23 mouse cellular contexts compared by ENCODE assay signal in genomic region chr8:54917710-54918109, GRCm38 (mm10). TPM values are rescaled to one million over a fixed set of nuclear protein-coding genes. Genes with fewer than 3 reads are reported as not detected.
DNase-seq lines count a peak whose midpoint lies in the region; ATAC-seq lines count a peak whose summit lies in the region.
"Had no signal": no experiment of that assay in that cellular context is flagged by ENCODE, and none has a peak within 500 bp of the region (broad histone marks: within the 10 kb centered on the region; RNA-seq: fewer than 3 reads in every experiment).

No protein-coding gene starts in this region.

- ATAC-seq in forebrain, embryonic 15.5 days (replicated peaks): no peak
- ATAC-seq in hindbrain, embryonic 11.5 days (ENCODE audit: low FRiP score): 0 out of 2 replicates have a peak, but pooled peaks have one; percentile 19
- no peak for ATAC-seq in hindbrain, embryonic 16.5 days
- peak; percentile 69 for ATAC-seq in kidney, embryonic 16.5 days (ENCODE audit: low FRiP score, low TSS enrichment)
- peak; percentile 46; the same call in 1 of the 2 replicates for ATAC-seq in midbrain, embryonic 14.5 days (ENCODE audit: low FRiP score, low TSS enrichment)
- no peak for ATAC-seq in midbrain, embryonic 15.5 days (replicated peaks)
- ATAC-seq: forebrain, embryonic 16.5 days; intestine, embryonic 16.5 days had no signal

- no peak for DNase-seq in forebrain, embryonic 10.5 days (ENCODE audit: extremely low spot score, low spot score)
- DNase-seq in hindbrain, embryonic 11.5 days (ENCODE audit: low spot score): no peak
- no peak for DNase-seq in kidney, postnatal 14 days
- no peak for DNase-seq in midbrain, embryonic 14.5 days
- DNase-seq: adrenal gland, adult 2 months; adrenal gland, postnatal 25 days; cerebellum, adult 18-20 months; cerebellum, adult 9-11 months; cerebellum, postnatal 36 days; embryo, embryonic 11 days; gastrocnemius, postnatal 14 days; heart, postnatal 36 days had no signal

- 68% methylated on average over 9 of the region's 9 CpGs for WGBS in forebrain, embryonic 10.5 days
- 59% methylated on average over 7 of the region's 9 CpGs for WGBS in forebrain, embryonic 15.5 days
- WGBS in hindbrain, embryonic 11.5 days: 56% methylated on average over 8 of the region's 9 CpGs
- 71% methylated on average over 6 of the region's 9 CpGs for WGBS in hindbrain, embryonic 16.5 days
- 44% methylated on average over 6 of the region's 9 CpGs for WGBS in kidney, embryonic 16.5 days
- WGBS in midbrain, embryonic 14.5 days: 69% methylated on average over 9 of the region's 9 CpGs
- 67% methylated on average over 8 of the region's 9 CpGs for WGBS in midbrain, embryonic 15.5 days

- no peak overlapping the region for H3K9ac ChIP-seq in forebrain, embryonic 15.5 days (replicated peaks)
- no peak overlapping the region for H3K9ac ChIP-seq in hindbrain, embryonic 11.5 days (ENCODE audit: low read depth, low read length)
- no peak overlapping the region for H3K9ac ChIP-seq in hindbrain, embryonic 16.5 days (ENCODE audit: low read depth, low read length)
- H3K9ac ChIP-seq in kidney, embryonic 16.5 days (replicated peaks; ENCODE audit: low read length): no peak overlapping the region
- H3K9ac ChIP-seq in midbrain, embryonic 14.5 days (replicated peaks; ENCODE audit: low read length): no peak overlapping the region
- H3K9ac ChIP-seq in midbrain, embryonic 15.5 days: no peak overlapping the region
- H3K9ac ChIP-seq: embryonic facial prominence, embryonic 15.5 days; heart, embryonic 15.5 days; hindbrain, embryonic 13.5 days had no signal

- no peaks in the 10 kb centered on the region for H3K27me3 ChIP-seq in forebrain, embryonic 10.5 days (ENCODE audit: poor library complexity, severe bottlenecking)
- no peaks in the 10 kb centered on the region for H3K27me3 ChIP-seq in forebrain, embryonic 15.5 days
- H3K27me3 ChIP-seq in hindbrain, embryonic 11.5 days (ENCODE audit: control insufficient read depth, insufficient read depth, low read length): no peaks in the 10 kb centered on the region
- H3K27me3 ChIP-seq in hindbrain, embryonic 16.5 days (replicated peaks; ENCODE audit: control insufficient read depth, insufficient read depth, low read length): no peaks in the 10 kb centered on the region
- no peaks in the 10 kb centered on the region for H3K27me3 ChIP-seq in kidney, embryonic 16.5 days (ENCODE audit: insufficient read depth, low read length)
- H3K27me3 ChIP-seq in midbrain, embryonic 14.5 days (ENCODE audit: control insufficient read depth, insufficient read depth, low read length): no peaks in the 10 kb centered on the region
- H3K27me3 ChIP-seq in midbrain, embryonic 15.5 days (replicated peaks): no peaks in the 10 kb centered on the region
- H3K27me3 ChIP-seq: embryonic facial prominence, embryonic 15.5 days; heart, embryonic 15.5 days; hindbrain, embryonic 13.5 days had no signal

- 0 out of 2 replicates have a peak overlapping the region, but pooled peaks have one; percentile 15 for H3K27ac ChIP-seq in forebrain, embryonic 10.5 days
- no peak overlapping the region for H3K27ac ChIP-seq in forebrain, embryonic 15.5 days (replicated peaks)
- no peak overlapping the region for H3K27ac ChIP-seq in hindbrain, embryonic 11.5 days (ENCODE audit: low read depth, low read length)
- H3K27ac ChIP-seq in hindbrain, embryonic 16.5 days (ENCODE audit: low read depth, low read length): no peak overlapping the region
- H3K27ac ChIP-seq in kidney, embryonic 16.5 days (ENCODE audit: low read length): no peak overlapping the region
- no peak overlapping the region for H3K27ac ChIP-seq in midbrain, embryonic 14.5 days (replicated peaks; ENCODE audit: low read depth, low read length)
- H3K27ac ChIP-seq in midbrain, embryonic 15.5 days: no peak overlapping the region
- H3K27ac ChIP-seq: embryonic facial prominence, embryonic 15.5 days; heart, embryonic 15.5 days; hindbrain, embryonic 13.5 days had no signal

- H3K4me1 ChIP-seq in forebrain, embryonic 10.5 days: peaks cover 15% of the 10 kb centered on the region
- peaks cover 7% of the 10 kb centered on the region for H3K4me1 ChIP-seq in forebrain, embryonic 15.5 days
- H3K4me1 ChIP-seq in hindbrain, embryonic 11.5 days (replicated peaks; ENCODE audit: control insufficient read depth, insufficient read depth, low read length): no peaks in the 10 kb centered on the region
- H3K4me1 ChIP-seq in hindbrain, embryonic 16.5 days (ENCODE audit: control insufficient read depth, insufficient read depth, low read depth, low read length): peaks cover 6% of the 10 kb centered on the region
- H3K4me1 ChIP-seq in kidney, embryonic 16.5 days (ENCODE audit: insufficient read depth, low read length): no peaks in the 10 kb centered on the region
- H3K4me1 ChIP-seq in midbrain, embryonic 14.5 days (ENCODE audit: control insufficient read depth, insufficient read depth, low read length): 0 out of 2 replicates have a peak, but pooled peaks cover 7% of the 10 kb centered on the region
- peaks cover 7% of the 10 kb centered on the region; the same call in 1 of the 2 replicates for H3K4me1 ChIP-seq in midbrain, embryonic 15.5 days
- H3K4me1 ChIP-seq: embryonic facial prominence, embryonic 15.5 days had no signal

- H3K4me2 ChIP-seq in forebrain, embryonic 15.5 days (replicated peaks): no peak overlapping the region
- H3K4me2 ChIP-seq in hindbrain, embryonic 11.5 days (replicated peaks; ENCODE audit: low read depth, low read length): no peak overlapping the region
- H3K4me2 ChIP-seq in hindbrain, embryonic 16.5 days (ENCODE audit: low read length): no peak overlapping the region
- no peak overlapping the region for H3K4me2 ChIP-seq in kidney, embryonic 16.5 days (replicated peaks; ENCODE audit: low read depth, low read length)
- H3K4me2 ChIP-seq in midbrain, embryonic 14.5 days (ENCODE audit: low read length): no peak overlapping the region
- no peak overlapping the region for H3K4me2 ChIP-seq in midbrain, embryonic 15.5 days
- H3K4me2 ChIP-seq: embryonic facial prominence, embryonic 15.5 days; heart, embryonic 15.5 days; hindbrain, embryonic 13.5 days had no signal

- H3K36me3 ChIP-seq in forebrain, embryonic 10.5 days (replicated peaks): no peaks in the 10 kb centered on the region
- no peaks in the 10 kb centered on the region for H3K36me3 ChIP-seq in forebrain, embryonic 15.5 days
- H3K36me3 ChIP-seq in hindbrain, embryonic 11.5 days (ENCODE audit: control insufficient read depth, insufficient read depth, low read length): no peaks in the 10 kb centered on the region
- H3K36me3 ChIP-seq in hindbrain, embryonic 16.5 days (ENCODE audit: control insufficient read depth, insufficient read depth, low read length): no peaks in the 10 kb centered on the region
- H3K36me3 ChIP-seq in kidney, embryonic 16.5 days (ENCODE audit: insufficient read depth, low read length): no peaks in the 10 kb centered on the region
- no peaks in the 10 kb centered on the region for H3K36me3 ChIP-seq in midbrain, embryonic 14.5 days (ENCODE audit: control insufficient read depth, insufficient read depth, low read length)
- no peaks in the 10 kb centered on the region for H3K36me3 ChIP-seq in midbrain, embryonic 15.5 days (replicated peaks)
- H3K36me3 ChIP-seq: embryonic facial prominence, embryonic 15.5 days; heart, embryonic 15.5 days; hindbrain, embryonic 13.5 days had no signal

- H3K9me3 ChIP-seq in forebrain, embryonic 10.5 days: no peaks in the 10 kb centered on the region
- H3K9me3 ChIP-seq in forebrain, embryonic 15.5 days: no peaks in the 10 kb centered on the region
- H3K9me3 ChIP-seq in hindbrain, embryonic 11.5 days (ENCODE audit: control insufficient read depth, low read length): no peaks in the 10 kb centered on the region
- H3K9me3 ChIP-seq in hindbrain, embryonic 16.5 days (ENCODE audit: control insufficient read depth, low read length): no peaks in the 10 kb centered on the region
- H3K9me3 ChIP-seq in kidney, embryonic 16.5 days (ENCODE audit: low read length): no peaks in the 10 kb centered on the region
- no peaks in the 10 kb centered on the region for H3K9me3 ChIP-seq in midbrain, embryonic 14.5 days (ENCODE audit: control insufficient read depth, low read length)
- H3K9me3 ChIP-seq in midbrain, embryonic 15.5 days: no peaks in the 10 kb centered on the region
- H3K9me3 ChIP-seq: embryonic facial prominence, embryonic 15.5 days; heart, embryonic 15.5 days; hindbrain, embryonic 13.5 days had no signal

- no peak overlapping the region for H3K4me3 ChIP-seq in forebrain, embryonic 10.5 days
- H3K4me3 ChIP-seq in forebrain, embryonic 15.5 days: no peak overlapping the region
- H3K4me3 ChIP-seq in hindbrain, embryonic 11.5 days (ENCODE audit: low read depth, low read length): no peak overlapping the region
- H3K4me3 ChIP-seq in hindbrain, embryonic 16.5 days (ENCODE audit: low read length): no peak overlapping the region
- H3K4me3 ChIP-seq in kidney, embryonic 16.5 days (ENCODE audit: low read length): no peak overlapping the region
- no peak overlapping the region for H3K4me3 ChIP-seq in midbrain, embryonic 14.5 days (replicated peaks; ENCODE audit: low read depth, low read length)
- no peak overlapping the region for H3K4me3 ChIP-seq in midbrain, embryonic 15.5 days
- H3K4me3 ChIP-seq: embryonic facial prominence, embryonic 15.5 days; erythroblast, embryonic 14.5 days; heart, embryonic 15.5 days; hindbrain, embryonic 13.5 days had no signal

RNA-seq across cellular contexts. Expression of gene Wdr17, which starts 30.7 kb away (rescaled TPM):
- 3.3 and 4.7 TPM in 2 replicates for polyA plus RNA-seq in forebrain, embryonic 10.5 days (2016; fragmentation: Nextera tagmentation; extraction: Ambion mirVana)
- 14.9 and 16.4 TPM in 2 replicates for polyA plus RNA-seq in forebrain, embryonic 15.5 days (2015; fragmentation: Nextera tagmentation; extraction: Ambion mirVana)
- polyA plus RNA-seq in hindbrain, embryonic 11.5 days (2014; fragmentation: Nextera tagmentation; extraction: Ambion mirVana): 2.4 and 4.6 TPM in 2 replicates
- polyA plus RNA-seq in hindbrain, embryonic 16.5 days (2015; fragmentation: Nextera tagmentation; extraction: Ambion mirVana): 13.9 and 14.9 TPM in 2 replicates
- 0.64 and 1.3 TPM in 2 replicates for polyA plus RNA-seq in kidney, embryonic 16.5 days (2015; fragmentation: Nextera tagmentation; extraction: Ambion mirVana)
- 15.2 and 19.0 TPM in 2 replicates for polyA plus RNA-seq in midbrain, embryonic 14.5 days (2014; fragmentation: Nextera tagmentation; extraction: Ambion mirVana)
- polyA plus RNA-seq in midbrain, embryonic 15.5 days (2015; fragmentation: Nextera tagmentation; extraction: Ambion mirVana): 16.8 and 17.5 TPM in 2 replicates
- polyA plus RNA-seq: adrenal gland, adult 2 months; C2C12; erythroblast, embryonic 14.5 days had no signal

RNA-seq across cellular contexts. Expression of gene Gpm6a, which starts 36.9 kb away (rescaled TPM):
- 28.0 and 29.8 TPM in 2 replicates for polyA plus RNA-seq in forebrain, embryonic 10.5 days (2016; fragmentation: Nextera tagmentation; extraction: Ambion mirVana)
- polyA plus RNA-seq in forebrain, embryonic 15.5 days (2015; fragmentation: Nextera tagmentation; extraction: Ambion mirVana): 599 and 667 TPM in 2 replicates
- polyA plus RNA-seq in hindbrain, embryonic 11.5 days (2014; fragmentation: Nextera tagmentation; extraction: Ambion mirVana): 99.4 and 103 TPM in 2 replicates
- polyA plus RNA-seq in hindbrain, embryonic 16.5 days (2015; fragmentation: Nextera tagmentation; extraction: Ambion mirVana): 545 and 587 TPM in 2 replicates
- 27.8 and 29.4 TPM in 2 replicates for polyA plus RNA-seq in kidney, embryonic 16.5 days (2015; fragmentation: Nextera tagmentation; extraction: Ambion mirVana)
- polyA plus RNA-seq in midbrain, embryonic 14.5 days (2014; fragmentation: Nextera tagmentation; extraction: Ambion mirVana): 570 and 651 TPM in 2 replicates
- polyA plus RNA-seq in midbrain, embryonic 15.5 days (2015; fragmentation: Nextera tagmentation; extraction: Ambion mirVana): 524 and 566 TPM in 2 replicates
- polyA plus RNA-seq: C2C12; erythroblast, embryonic 14.5 days had no signal

Comparison
In these comparisons a context has a peak if more than half of its experiments do, and no peak if none do; other contexts are left out.
1. ATAC-seq: peak in hindbrain, embryonic 11.5 days (single experiment), kidney, embryonic 16.5 days (single experiment) and midbrain, embryonic 14.5 days (single experiment); none in forebrain, embryonic 15.5 days (single experiment), hindbrain, embryonic 16.5 days (single experiment) and midbrain, embryonic 15.5 days (single experiment).